Mouse (Mus musculus): ENCODE measurements around the gene Prr14l. TPM values are rescaled to one million over a fixed set of nuclear protein-coding genes. Genes with fewer than 3 reads are reported as not detected.
"Not testable (repeated sequence)": the region's sequence is repeated elsewhere in the genome, so short reads cannot be mapped to it uniquely, and the experiment has no call there.

Prr14l gene
- 19.7 and 21.9 TPM in 2 replicates for polyA plus RNA-seq (2016; fragmentation: Nextera tagmentation; extraction: Ambion mirVana)

GRCm38 (mm10) chr5:32853731-32854507, at the start of gene Prr14l:
Gene Prr14l (minus strand): TSS chr5:32854256.
- H3K9ac ChIP-seq (replicated peaks), result peak within 1 kb of the TSS; percentile 94
- peak within 1 kb of the TSS; percentile 82 for H3K4me2 ChIP-seq (replicated peaks)
- H3K36me3 ChIP-seq, result peaks cover 8% of the 10 kb centered on the region
- ATAC-seq (ENCODE audit: low FRiP score, low read depth), result peak; percentile 97
- H3K4me1 ChIP-seq, result peaks cover 27% of the 10 kb centered on the region
- H3K27me3 ChIP-seq, result no peaks in the 10 kb centered on the region
- peak within 1 kb of the TSS; percentile 75 for H3K27ac ChIP-seq (replicated peaks)
- peak within 1 kb of the TSS; percentile 91 for H3K4me3 ChIP-seq
- under 1% methylated on average over 51 of the region's 51 CpGs for WGBS
- no peaks in the 10 kb centered on the region for H3K9me3 ChIP-seq

DNA sequence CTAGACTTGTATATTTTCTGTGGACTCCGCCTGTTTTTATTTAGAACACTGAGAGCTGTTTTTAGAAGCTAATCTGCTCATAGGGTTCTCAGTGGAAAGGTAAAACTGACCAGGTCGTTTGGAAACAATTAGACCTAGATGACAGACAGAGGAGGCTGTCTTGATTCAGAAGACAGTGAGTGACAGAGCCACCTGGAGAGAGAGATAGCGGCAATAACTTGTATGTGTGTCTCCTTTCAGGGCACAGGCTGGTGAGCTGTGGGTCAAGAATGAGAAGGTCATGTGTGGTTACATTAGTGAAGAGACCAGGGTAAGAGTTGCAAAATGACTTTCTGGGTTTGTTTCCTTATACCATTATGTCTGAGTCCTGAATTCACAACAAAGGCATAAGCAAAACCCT, 32.7 kb upstream of the Prr14l start:
- no peak overlapping the region for H3K9ac ChIP-seq (replicated peaks)
- H3K4me3 ChIP-seq, result no peak overlapping the region
- peaks cover 74% of the 10 kb centered on the region for H3K36me3 ChIP-seq
- no peaks in the 10 kb centered on the region for H3K4me1 ChIP-seq
- H3K4me2 ChIP-seq (replicated peaks), result no peak overlapping the region
- 74% methylated on average over 3 of the region's 3 CpGs for WGBS
- no peak overlapping the region for H3K27ac ChIP-seq (replicated peaks)
- H3K27me3 ChIP-seq, result no peaks in the 10 kb centered on the region
- H3K9me3 ChIP-seq, result no peaks in the 10 kb centered on the region
- no peak for ATAC-seq (ENCODE audit: low FRiP score, low read depth)

GRCm38 (mm10) chr5:32872346-32872745, 18.3 kb upstream of the Prr14l start:
- Histone ChIP-seq H3K27ac (replicated peaks) (no peak overlapping the region), H3K27me3 (no peaks in the 10 kb centered on the region), H3K9ac (replicated peaks) (no peak overlapping the region), H3K4me2 (replicated peaks) (no peak overlapping the region), H3K36me3 (peaks cover 67% of the 10 kb centered on the region), H3K9me3 (no peaks in the 10 kb centered on the region), H3K4me3 (no peak overlapping the region), H3K4me1 (no peaks in the 10 kb centered on the region)
- no peak for ATAC-seq (ENCODE audit: low FRiP score, low read depth)
- WGBS, result 89% methylated on average over 5 of the region's 5 CpGs

- ATAC-seq (ENCODE audit: low FRiP score, low read depth), result no peak
- Histone ChIP-seq H3K9ac (replicated peaks) (no peak overlapping the region), H3K27ac (replicated peaks) (no peak overlapping the region), H3K9me3 (no peaks in the 10 kb centered on the region), H3K4me1 (peaks cover 4% of the 10 kb centered on the region), H3K27me3 (no peaks in the 10 kb centered on the region), H3K36me3 (peaks cover 57% of the 10 kb centered on the region), H3K4me3 (no peak overlapping the region), H3K4me2 (replicated peaks) (no peak overlapping the region)
- 93% methylated on average over 5 of the region's 5 CpGs for WGBS
Measured at GRCm38 (mm10) chr5:32869389-32870024, 15.5 kb upstream of the Prr14l start.

GRCm38 (mm10) chr5:32863253-32864228, 9.5 kb upstream of the Prr14l start, which contains the start of gene Depdc5:
Gene Depdc5 (plus strand): TSS chr5:32863701.
- under 1% methylated on average over 59 of the region's 64 CpGs for WGBS
- peak within 1 kb of the TSS; percentile 79 for H3K4me2 ChIP-seq (replicated peaks)
- 0 out of 2 replicates have a peak within 1 kb of the TSS, but pooled peaks have one; percentile 30 for H3K27ac ChIP-seq (replicated peaks)
- H3K4me1 ChIP-seq, result peaks cover 10% of the 10 kb centered on the region
- H3K27me3 ChIP-seq, result no peaks in the 10 kb centered on the region
- H3K9me3 ChIP-seq, result no peaks in the 10 kb centered on the region
- H3K9ac ChIP-seq (replicated peaks), result peak within 1 kb of the TSS; percentile 84
- peak within 1 kb of the TSS; percentile 74 for H3K4me3 ChIP-seq
- ATAC-seq (ENCODE audit: low FRiP score, low read depth), result peak; percentile 97
- peaks cover 20% of the 10 kb centered on the region for H3K36me3 ChIP-seq

DNA sequence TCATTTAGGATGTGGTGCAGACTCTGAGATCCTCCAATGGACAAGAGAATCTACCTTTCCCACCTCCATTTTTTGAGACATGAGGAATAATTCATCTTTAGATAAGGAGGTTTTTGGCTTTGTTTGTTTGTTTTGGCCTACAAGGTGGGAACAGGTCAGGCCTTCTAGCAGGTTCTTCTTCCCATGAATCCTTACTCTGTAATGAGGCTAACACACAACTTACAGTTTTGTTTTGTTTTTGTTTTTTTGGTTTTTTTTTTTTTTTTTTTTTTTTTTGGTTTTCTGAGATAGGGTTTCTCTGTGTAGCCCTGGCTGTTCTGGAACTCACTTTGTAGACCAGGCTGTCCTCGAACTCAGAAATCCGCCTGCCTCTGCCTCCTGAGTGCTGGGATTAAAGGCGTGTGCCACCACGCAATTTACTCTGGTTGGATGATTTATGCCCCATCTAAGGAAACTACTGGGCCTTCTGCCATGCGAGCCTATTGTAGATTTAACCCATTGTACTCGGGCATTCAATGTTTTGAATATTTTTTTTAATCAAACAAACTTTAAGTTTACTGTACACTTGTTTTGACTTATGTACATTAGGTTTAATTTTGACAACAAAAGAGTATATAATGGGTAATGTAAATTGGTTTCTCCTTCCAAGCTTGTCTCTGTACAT, 8.5 kb upstream of the Prr14l start:
- Histone ChIP-seq H3K4me2 (replicated peaks) (peak overlapping the region; percentile 79; the same call in 1 of the 2 replicates), H3K36me3 (peaks cover 11% of the 10 kb centered on the region), H3K9me3 (no peaks in the 10 kb centered on the region), H3K4me3 (no peak overlapping the region), H3K27me3 (no peaks in the 10 kb centered on the region), H3K27ac (replicated peaks) (no peak overlapping the region), H3K4me1 (peaks cover 10% of the 10 kb centered on the region), H3K9ac (replicated peaks) (no peak overlapping the region)
- ATAC-seq (ENCODE audit: low FRiP score, low read depth), result no peak
- WGBS, result 89% methylated on average over 6 of the region's 6 CpGs

DNA sequence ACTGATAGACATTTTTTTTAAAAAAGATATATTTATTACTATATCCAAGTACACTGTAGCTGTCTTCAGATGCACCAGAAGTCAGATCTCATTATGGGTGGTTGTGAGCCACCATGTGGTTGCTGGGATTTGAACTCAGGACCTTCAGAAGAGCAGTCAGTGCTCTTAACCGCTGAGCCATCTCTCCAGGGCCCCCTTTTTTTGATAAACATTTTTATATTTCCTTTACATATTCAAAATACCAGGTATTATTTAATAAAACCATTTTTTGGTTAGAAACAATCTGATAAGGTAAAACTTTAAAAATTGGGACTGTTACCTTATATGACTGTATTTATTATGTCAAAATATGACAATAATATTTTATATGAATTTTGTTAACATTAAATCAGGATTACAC, 7.0 kb upstream of the Prr14l start:
- Histone ChIP-seq H3K4me1 (peaks cover 13% of the 10 kb centered on the region), H3K27me3 (no peaks in the 10 kb centered on the region)
- 90% methylated on average over 1 of the region's 1 CpGs for WGBS

DNA sequence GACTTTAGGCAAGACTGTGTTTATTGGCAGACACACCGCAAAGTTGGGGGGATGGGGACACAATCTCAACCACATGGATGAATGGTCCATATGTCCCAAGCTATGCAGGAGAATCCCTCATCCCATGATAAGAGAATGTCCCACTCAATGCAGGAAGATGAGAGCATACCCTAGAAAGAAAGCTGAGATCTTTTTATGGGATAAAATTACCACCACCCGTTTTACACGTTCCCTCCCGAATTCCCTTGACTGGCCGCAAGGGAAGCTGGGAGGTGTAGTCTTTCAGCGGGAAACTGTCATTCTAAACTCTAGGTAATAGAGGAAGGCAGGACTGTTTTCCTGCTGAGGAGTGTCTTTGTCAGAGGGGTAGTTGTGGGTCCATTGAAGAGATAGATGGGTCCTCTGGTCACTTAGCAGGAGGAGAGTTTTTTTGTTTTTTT, 3.7 kb upstream of the Prr14l start:
- H3K4me1 ChIP-seq, result peaks cover 9% of the 10 kb centered on the region
- H3K27me3 ChIP-seq, result no peaks in the 10 kb centered on the region
- H3K4me3 ChIP-seq, result peak overlapping the region; percentile 49
- peak overlapping the region; percentile 55 for H3K4me2 ChIP-seq (replicated peaks)
- ATAC-seq (ENCODE audit: low FRiP score, low read depth), result no peak; the same call in 1 of the 2 replicates
- H3K27ac ChIP-seq (replicated peaks), result 0 out of 2 replicates have a peak overlapping the region, but pooled peaks have one; percentile 10
- no peaks in the 10 kb centered on the region for H3K36me3 ChIP-seq
- 6% methylated on average over 6 of the region's 6 CpGs for WGBS
- peak overlapping the region; percentile 57; the same call in 1 of the 2 replicates for H3K9ac ChIP-seq (replicated peaks)
- no peaks in the 10 kb centered on the region for H3K9me3 ChIP-seq

More for the DNA sequence above, 7.0 kb upstream of the Prr14l start:
- H3K9me3 ChIP-seq, result no peaks in the 10 kb centered on the region
- H3K27ac ChIP-seq (replicated peaks), result no peak overlapping the region
- no peak overlapping the region for H3K4me3 ChIP-seq
- 0 out of 2 replicates have a peak, but pooled peaks cover 3% of the 10 kb centered on the region for H3K36me3 ChIP-seq
- no peak overlapping the region for H3K9ac ChIP-seq (replicated peaks)
- H3K4me2 ChIP-seq (replicated peaks), result no peak overlapping the region
- ATAC-seq (ENCODE audit: low FRiP score, low read depth), result no peak

GRCm38 (mm10) chr5:32855274-32855673, 1.2 kb upstream of the Prr14l start:
- not testable (repeated sequence) for H3K27ac ChIP-seq (replicated peaks); H3K9ac ChIP-seq (replicated peaks); H3K27me3 ChIP-seq; H3K36me3 ChIP-seq; H3K4me3 ChIP-seq; H3K4me2 ChIP-seq (replicated peaks); H3K9me3 ChIP-seq; ATAC-seq (ENCODE audit: low FRiP score, low read depth)
- peaks cover 27% of the 10 kb centered on the region for H3K4me1 ChIP-seq
- 100% methylated on average over 3 of the region's 3 CpGs for WGBS

- no peaks in the 10 kb centered on the region for H3K27me3 ChIP-seq
- H3K4me2 ChIP-seq (replicated peaks), result no peak overlapping the region
- H3K4me1 ChIP-seq, result peaks cover 27% of the 10 kb centered on the region
- no peak overlapping the region for H3K4me3 ChIP-seq
- no peak for ATAC-seq (ENCODE audit: low FRiP score, low read depth)
- WGBS, result 85% methylated on average over 4 of the region's 4 CpGs
- H3K27ac ChIP-seq (replicated peaks), result peak overlapping the region; percentile 60; the same call in 1 of the 2 replicates
- no peak overlapping the region; the same call in 1 of the 2 replicates for H3K9ac ChIP-seq (replicated peaks)
- peaks cover 8% of the 10 kb centered on the region for H3K36me3 ChIP-seq
- no peaks in the 10 kb centered on the region for H3K9me3 ChIP-seq
Measured at GRCm38 (mm10) chr5:32854818-32855217, 762 bp upstream of the Prr14l start.

DNA sequence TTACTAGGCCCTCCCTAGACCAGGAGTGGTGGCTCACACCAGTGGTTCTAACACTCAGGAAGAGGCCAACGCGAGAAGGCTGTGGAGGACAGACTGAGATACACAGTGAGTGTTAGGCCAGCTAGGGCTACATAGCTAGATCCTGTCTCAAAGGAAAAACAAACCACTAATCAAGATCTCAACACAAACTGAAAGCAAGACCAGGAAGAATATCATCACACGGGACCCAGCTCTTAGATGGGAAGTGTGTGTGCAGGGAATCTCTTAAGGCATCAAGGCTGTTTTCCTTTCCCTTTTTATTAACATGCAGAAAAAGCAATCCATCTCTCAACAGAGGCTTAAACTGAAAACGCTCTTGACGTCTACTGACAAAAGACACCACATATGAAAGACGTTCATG, 2.0 kb downstream of the Prr14l start:
- no peak for ATAC-seq (ENCODE audit: low FRiP score, low read depth)
- H3K4me2 ChIP-seq (replicated peaks), result peak overlapping the region; percentile 38
- H3K4me1 ChIP-seq, result peaks cover 24% of the 10 kb centered on the region
- no peaks in the 10 kb centered on the region for H3K9me3 ChIP-seq
- H3K9ac ChIP-seq (replicated peaks), result peak overlapping the region; percentile 39
- WGBS, result 77% methylated on average over 6 of the region's 6 CpGs
- H3K27me3 ChIP-seq, result no peaks in the 10 kb centered on the region
- H3K4me3 ChIP-seq, result peak overlapping the region; percentile 0; the same call in 1 of the 2 replicates
- peaks cover 11% of the 10 kb centered on the region for H3K36me3 ChIP-seq
- no peak overlapping the region for H3K27ac ChIP-seq (replicated peaks)

All from midbrain, embryonic 12.5 days (tissue).